Mouse (Mus musculus) CH12.LX (cell line): Measurements from ENCODE around the gene Fgf8.

Experiments used
- CHD2 ChIP-seq: IDR thresholded peaks from 2 replicates; pipeline ENCODE4 v1.6.1; 2011; ENCODE audit warnings: low read length, improper control_type of control experiment
- CTCF ChIP-seq, 2 experiments: IDR thresholded peaks in 1 of 2; conservative IDR thresholded peaks in 1 of 2; 2 replicates each; pipeline ENCODE4 v1.5.1; 2011 to 2012; ENCODE audit warnings: low read depth in 2 of 2, low read length in 2 of 2, improper control_type of control experiment in 1 of 2, inconsistent platforms in 1 of 2, mild to moderate bottlenecking in 1 of 2, moderate library complexity in 1 of 2
- EP300 ChIP-seq: IDR thresholded peaks from 2 replicates; pipeline ENCODE4 v1.6.1; 2011; ENCODE audit warnings: low read length, improper control_type of control experiment
- MAX ChIP-seq: IDR thresholded peaks from 2 replicates; pipeline ENCODE4 v1.6.1; 2011; ENCODE audit warnings: low read length, improper control_type of control experiment
- MYC ChIP-seq: IDR thresholded peaks from 2 replicates; pipeline ENCODE4 v1.6.1; 2011; ENCODE audit warnings: low read depth, mild to moderate bottlenecking, improper control_type of control experiment, low read length
- POLR2A ChIP-seq: IDR thresholded peaks from 2 replicates; pipeline ENCODE4 v1.6.1; 2011; ENCODE audit warnings: low read depth, mild to moderate bottlenecking, improper control_type of control experiment, low read length
- ZNF384 ChIP-seq: IDR thresholded peaks from 2 replicates; pipeline ENCODE4 v1.6.1; 2012; ENCODE audit warnings: low read depth, low read length, improper control_type of control experiment, inconsistent platforms

GRCm38 (mm10) chr19:45758671-45759070, 16.0 kb upstream of the Fgf8 start:
- TF ChIP-seq POLR2A (no peak), EP300 (no peak), CTCF (conservative IDR thresholded peaks at IDR 0.05 in 1 of 2, IDR thresholded peaks at IDR 0.05 in 1 of 2; ENCODE audit: low read depth in 2 of 2, low read length in 2 of 2) (no peak), MYC (no peak), CHD2 (no peak), ZNF384 (no peak), MAX (no peak)
